Mouse (Mus musculus) cerebellum, adult 11 months (tissue): ENCODE data around the gene Parm1.

Experiments
- DNase-seq: peaks from one replicate; pipeline ENCODE4 v3.0.0; 2022

The Parm1 gene

GRCm38 (mm10) chr5:91655263-91655662, 137.8 kb downstream of the Parm1 start:
- no peak for DNase-seq

GRCm38 (mm10) chr5:91662715-91663114, 145.3 kb downstream of the Parm1 start:
- no peak for DNase-seq

GRCm38 (mm10) chr5:91667127-91667526, 149.7 kb downstream of the Parm1 start:
- DNase-seq: no peak

- no peak for DNase-seq
These were observed 151.8 kb downstream of the Parm1 start for GRCm38 (mm10) chr5:91669235-91669634.
